Mouse (Mus musculus): ENCODE measurements around the gene Nsmce1.

- no peak for TF ChIP-seq CTCF (IDR thresholded peaks at IDR 0.05; ENCODE audit: low read depth)
- TF ChIP-seq EP300 (IDR thresholded peaks at IDR 0.05; ENCODE audit: low read depth) = no peak
Observed at GRCm38 (mm10) chr7:125505568-125505967, 14.2 kb upstream of the Nsmce1 start.

All from liver, embryonic 14.5 days (tissue).